Mouse (Mus musculus) ES-E14 (cell line): ENCODE data around the gene Tm9sf1. TPM values are rescaled to one million over a fixed set of nuclear protein-coding genes. Genes with fewer than 3 reads are reported as not detected.

Experiments
- DNase-seq: peaks from one replicate; pipeline ENCODE4 v3.0.0-alpha.2; 2013; ENCODE audit warnings: low read depth, low spot score
- H3K27ac ChIP-seq: 2 replicates; pipeline ENCODE4 v1.5.1; 2012; ENCODE audit warnings: low read depth, mild to moderate bottlenecking, low read length, moderate library complexity, mixed read lengths; ENCODE audit not compliant: poor library complexity, insufficient read depth, severe bottlenecking
- H3K36me3 ChIP-seq: 2 replicates; pipeline ENCODE4 v1.6.1; 2012; ENCODE audit warnings: mild to moderate bottlenecking, low read length, moderate library complexity, mixed read lengths; ENCODE audit not compliant: control insufficient read depth, poor library complexity, insufficient read depth, severe bottlenecking
- H3K4me1 ChIP-seq, 2 experiments: fragments of 150-350 bp in 1 of 2; sonication (generic) in 1 of 2; 2 replicates each; pipeline ENCODE4 v1.6.1; 2012; ENCODE audit warnings: low read length in 2 of 2, mild to moderate bottlenecking in 1 of 2, mixed read lengths in 1 of 2; ENCODE audit not compliant: control insufficient read depth in 2 of 2, insufficient read depth in 2 of 2, poor library complexity in 1 of 2
- H3K4me3 ChIP-seq, 2 experiments: fragments of 150-350 bp in 1 of 2; sonication (generic) in 1 of 2; 2 replicates each; pipeline ENCODE4 v1.5.1; 2012; ENCODE audit warnings: low read length in 2 of 2, low read depth in 1 of 2, mild to moderate bottlenecking in 1 of 2, mixed read lengths in 1 of 2; ENCODE audit not compliant: insufficient read depth in 1 of 2, poor library complexity in 1 of 2, severe bottlenecking in 1 of 2
- H3K9ac ChIP-seq: 2 replicates; pipeline ENCODE4 v1.6.1; 2012; ENCODE audit warnings: low read depth, mild to moderate bottlenecking, low read length, mixed read lengths; ENCODE audit not compliant: poor library complexity, insufficient read depth, severe bottlenecking
- H3K9me3 ChIP-seq: fragments of 150-350 bp; sonication (generic); 2 replicates; pipeline ENCODE4 v1.6.1; 2012; ENCODE audit warnings: low read depth, mild to moderate bottlenecking, low read length; ENCODE audit not compliant: control insufficient read depth, insufficient read depth
- CHD2 ChIP-seq: IDR thresholded peaks from 2 replicates; pipeline ENCODE4 v1.6.1; 2014; ENCODE audit warnings: mild to moderate bottlenecking, low read depth, low read length, inconsistent platforms
- HCFC1 ChIP-seq: IDR thresholded peaks from 2 replicates; pipeline ENCODE4 v1.6.1; 2012; ENCODE audit warnings: low read length, inconsistent platforms, borderline replicate concordance; ENCODE audit not compliant: insufficient read depth
- MAFK ChIP-seq: IDR thresholded peaks from 2 replicates; pipeline ENCODE4 v1.6.1; 2014; ENCODE audit warnings: mild to moderate bottlenecking, low read depth, low read length, inconsistent platforms; ENCODE audit not compliant: insufficient read depth
- ZC3H11A ChIP-seq: IDR thresholded peaks from 2 replicates; pipeline ENCODE4 v1.6.1; 2012; ENCODE audit warnings: low read depth, mild to moderate bottlenecking, inconsistent platforms, low read length, borderline replicate concordance
- ZNF384 ChIP-seq: IDR thresholded peaks from 2 replicates; pipeline ENCODE4 v1.6.1; 2012; ENCODE audit warnings: low read depth, low read length, inconsistent platforms
- in situ Hi-C, 2 experiments: fragments of 600-800 bp; cut with MboI; formaldehyde crosslinking; loops; one replicate each; pipeline ENCODE4 v1.15.1; 2025; ENCODE audit warnings: low sequenced_read_pairs in 2 of 2, inconsistent platforms in 1 of 2; ENCODE audit not compliant: unreplicated experiment in 2 of 2
- total RNA-seq: library from RNA; depleted of rRNA; stranded (reverse); fragments of 300-350 nt; gene quantifications from 2 replicates; pipeline ENCODE4 v1.2.3, GENCODE M21; 2012; rRNA removed

Tm9sf1 gene
- total RNA-seq, 1 experiment = 41.1 TPM

GRCm38 (mm10) chr14:55590748-55591330 lies 52.8 kb downstream of the Tm9sf1 start, which contains the start of gene Psme2:
Gene Psme2 (minus strand): TSS chr14:55591113.
- DNase-seq = peak; percentile 97
- in situ Hi-C loops = loop anchor here in 1 of 2 experiments (5.0 kb wide), 1 partner anchor 49 kb away; the partner anchor contains the start of gene Pck2
- Histone ChIP-seq H3K36me3 (peaks cover 11% of the 10 kb centered on the region; the same call in 1 of the 2 replicates), H3K4me3 (peak within 1 kb of the TSS; percentile 81 to 86), H3K9ac (peak within 1 kb of the TSS; percentile 85), H3K9me3 (no peaks in the 10 kb centered on the region), H3K27ac (peak within 1 kb of the TSS; percentile 75), H3K4me1 (peaks cover 0 to 3% of the 10 kb centered on the region in 2 experiments; a peak in 1 of 4 replicates)
- no peak for TF ChIP-seq ZC3H11A
- TF ChIP-seq MAFK = no peak
- TF ChIP-seq CHD2 = no peak

GRCm38 (mm10) chr14:55589771-55590448 lies 53.7 kb downstream of the Tm9sf1 start:
- peaks cover 3% of the 10 kb centered on the region; the same call in 1 of the 2 replicates for H3K36me3 ChIP-seq
- H3K4me3 ChIP-seq = peak overlapping the region; percentile 81 to 86; a peak in 3 of 4 replicates
- DNase-seq = no peak
- no peak overlapping the region for H3K9ac ChIP-seq
- H3K4me1 ChIP-seq = peaks cover 3% of the 10 kb centered on the region in 2 experiments; a peak in 2 of 4 replicates
- no peak for TF ChIP-seq MAFK
- TF ChIP-seq ZC3H11A = no peak
- TF ChIP-seq HCFC1 = no peak
- no peak for TF ChIP-seq CHD2
- no peak for TF ChIP-seq ZNF384
- in situ Hi-C loops = loop anchor here in 1 of 2 experiments (5.0 kb wide), 1 partner anchor 48 kb away; the partner anchor contains the start of gene Pck2
- no peaks in the 10 kb centered on the region for H3K9me3 ChIP-seq
- H3K27ac ChIP-seq = no peak overlapping the region

- H3K4me1 ChIP-seq = peaks cover 3 to 5% of the 10 kb centered on the region in 2 experiments; a peak in 2 of 4 replicates
- H3K9ac ChIP-seq = no peak overlapping the region
- no peaks in the 10 kb centered on the region for H3K9me3 ChIP-seq
- H3K4me3 ChIP-seq = no peak overlapping the region
- in situ Hi-C loops = no loop called here
- no peak overlapping the region for H3K27ac ChIP-seq
- DNase-seq = no peak
- TF ChIP-seq HCFC1 (no peak), ZNF384 (no peak), ZC3H11A (no peak), CHD2 (no peak), MAFK (no peak)
- H3K36me3 ChIP-seq = peaks cover 2% of the 10 kb centered on the region; the same call in 1 of the 2 replicates
Observed at GRCm38 (mm10) chr14:55589271-55589670, 54.3 kb downstream of the Tm9sf1 start.

- in situ Hi-C loops = no loop called here
- Histone ChIP-seq H3K4me1 (peaks cover 0 to 11% of the 10 kb centered on the region in 2 experiments; a peak in 2 of 4 replicates), H3K9ac (no peak overlapping the region), H3K4me3 (no peak overlapping the region), H3K36me3 (peaks cover 3% of the 10 kb centered on the region; the same call in 1 of the 2 replicates), H3K9me3 (no peaks in the 10 kb centered on the region), H3K27ac (no peak overlapping the region)
- TF ChIP-seq MAFK (peak; percentile 30; the same call in 1 of the 2 replicates), ZNF384 (no peak), ZC3H11A (no peak), HCFC1 (no peak)
- DNase-seq = no peak
Observed at GRCm38 (mm10) chr14:55586149-55586548, 57.5 kb downstream of the Tm9sf1 start.

Other genes starting within 250 kb of the Tm9sf1 start
- gene Dhrs4, start 165.0 kb downstream of the Tm9sf1 start, total RNA-seq = 14.6 and 14.9 TPM in 2 replicates
- 0.58 and 1.1 TPM in 2 replicates for gene Carmil3, start 153.2 kb downstream of the Tm9sf1 start, total RNA-seq
- 0.21 TPM in 1 of 2 replicates, not detected in the other for gene Cpne6, start 133.4 kb downstream of the Tm9sf1 start, total RNA-seq
- gene Nrl, start 118.8 kb downstream of the Tm9sf1 start, total RNA-seq = not detected in 2 replicates
- gene Pck2, start 103.5 kb downstream of the Tm9sf1 start, total RNA-seq = 28.5 and 108 TPM in 2 replicates
- gene Dcaf11, start 83.8 kb downstream of the Tm9sf1 start, total RNA-seq = 17.5 and 28.8 TPM in 2 replicates
- gene A730061H03Rik, start 83.4 kb downstream of the Tm9sf1 start, total RNA-seq = not detected in 2 replicates
- 0.71 and 1.6 TPM in 2 replicates for gene Fitm1, start 68.2 kb downstream of the Tm9sf1 start, total RNA-seq
- gene Psme1, start 65.7 kb downstream of the Tm9sf1 start, total RNA-seq = 32.8 and 59.5 TPM in 2 replicates
- 4.9 and 9.2 TPM in 2 replicates for gene Emc9, start 58.5 kb downstream of the Tm9sf1 start, total RNA-seq
- 44.0 and 74.3 TPM in 2 replicates for gene Psme2, start 52.7 kb downstream of the Tm9sf1 start, total RNA-seq
- gene Rnf31, start 52.1 kb downstream of the Tm9sf1 start, total RNA-seq = 13.1 and 33.7 TPM in 2 replicates
- 5.8 and 17.5 TPM in 2 replicates for gene Irf9, start 40.2 kb downstream of the Tm9sf1 start, total RNA-seq
- gene Rec8, start 25.8 kb downstream of the Tm9sf1 start, total RNA-seq = 5.8 and 11.8 TPM in 2 replicates
- gene Ipo4, start 7.8 kb downstream of the Tm9sf1 start, total RNA-seq = 62.9 and 111 TPM in 2 replicates
- gene Gm49378, start 5.9 kb downstream of the Tm9sf1 start, total RNA-seq = not detected in 2 replicates
- gene Tssk4, start 6.4 kb upstream of the Tm9sf1 start, total RNA-seq = not detected in 2 replicates
- 13.0 and 16.5 TPM in 2 replicates for gene Mdp1, start 16.7 kb upstream of the Tm9sf1 start, total RNA-seq
- 15.3 and 18.2 TPM in 2 replicates for gene Gmpr2, start 28.1 kb upstream of the Tm9sf1 start, total RNA-seq
- 187 and 253 TPM in 2 replicates for gene Nedd8, start 28.3 kb upstream of the Tm9sf1 start, total RNA-seq
- 26.1 and 60.9 TPM in 2 replicates for gene Tinf2, start 38.0 kb upstream of the Tm9sf1 start, total RNA-seq
- gene Tgm1, start 70.1 kb upstream of the Tm9sf1 start, total RNA-seq = 13.4 and 31.6 TPM in 2 replicates
- 34.0 and 95.5 TPM in 2 replicates for gene Rabggta, start 78.5 kb upstream of the Tm9sf1 start, total RNA-seq
- gene Dhrs1, start 101.9 kb upstream of the Tm9sf1 start, total RNA-seq = 9.6 and 18.0 TPM in 2 replicates
- 30.0 and 38.3 TPM in 2 replicates for gene Nop9, start 101.9 kb upstream of the Tm9sf1 start, total RNA-seq
- 2.2 and 4.1 TPM in 2 replicates for gene Cideb, start 114.7 kb upstream of the Tm9sf1 start, total RNA-seq
- 1.5 and 7.1 TPM in 2 replicates for gene Ltb4r2, start 117.6 kb upstream of the Tm9sf1 start, total RNA-seq
- 0.67 and 2.1 TPM in 2 replicates for gene Ltb4r1, start 122.2 kb upstream of the Tm9sf1 start, total RNA-seq
- gene Adcy4, start 140.3 kb upstream of the Tm9sf1 start, total RNA-seq = 0.27 and 0.32 TPM in 2 replicates
- 9.0 and 17.8 TPM in 2 replicates for gene Ripk3, start 145.1 kb upstream of the Tm9sf1 start, total RNA-seq
- gene Nfatc4, start 179.3 kb upstream of the Tm9sf1 start, total RNA-seq = 6.4 and 25.4 TPM in 2 replicates
- 7.1 and 10.4 TPM in 2 replicates for gene Nynrin, start 210.2 kb upstream of the Tm9sf1 start, total RNA-seq
- 0.04 and 0.11 TPM in 2 replicates for gene Cbln3, start 240.6 kb upstream of the Tm9sf1 start, total RNA-seq
- 7.2 and 15.8 TPM in 2 replicates for gene Khnyn, start 241.1 kb upstream of the Tm9sf1 start, total RNA-seq